Mouse (Mus musculus) erythroblast, embryonic 14.5 days (primary cell): ENCODE measurements around the gene Gm10300. TPM values are rescaled to one million over a fixed set of nuclear protein-coding genes. Genes with fewer than 3 reads are reported as not detected.

Experiments
- H3K27me3 ChIP-seq: 2 replicates; pipeline ENCODE4 v1.6.1; 2012; ENCODE audit warnings: inconsistent platforms; ENCODE audit not compliant: control insufficient read depth
- H3K36me3 ChIP-seq: 2 replicates; pipeline ENCODE4 v1.6.1; 2012; ENCODE audit warnings: mild to moderate bottlenecking, inconsistent platforms; ENCODE audit not compliant: control insufficient read depth
- H3K4me1 ChIP-seq: 2 replicates; pipeline ENCODE4 v1.6.1; 2012; ENCODE audit warnings: inconsistent platforms; ENCODE audit not compliant: control insufficient read depth
- H3K4me3 ChIP-seq: replicated peaks from 2 replicates; pipeline ENCODE3; 2012; ENCODE audit warnings: moderate library complexity, mild to moderate bottlenecking, inconsistent platforms
- H3K9me3 ChIP-seq: 2 replicates; pipeline ENCODE4 v1.6.1; 2012; ENCODE audit warnings: low read length, inconsistent platforms, mixed read lengths; ENCODE audit not compliant: control insufficient read depth
- GATA1 ChIP-seq: IDR thresholded peaks from 2 replicates; pipeline ENCODE4 v1.6.1; 2012; ENCODE audit warnings: low read length, inconsistent platforms, mixed read lengths
- TAL1 ChIP-seq: IDR thresholded peaks from 3 replicates; pipeline ENCODE4 v1.6.1; 2012; ENCODE audit warnings: low read length, inconsistent platforms, mixed read lengths
- polyA plus RNA-seq: library from polyadenylated mRNA; stranded (reverse); fragments of >175 nt; gene quantifications from 2 replicates; pipeline ENCODE4 v1.2.3, GENCODE M21; 2012

Gene Gm10300
- 0.05 and 0.06 TPM in 2 replicates for polyA plus RNA-seq

- peak within 1 kb of the TSS; percentile 82 for H3K4me3 ChIP-seq
- H3K27me3 ChIP-seq = no peaks in the 10 kb centered on the region
- H3K4me1 ChIP-seq = peaks cover 82% of the 10 kb centered on the region
- H3K9me3 ChIP-seq = no peaks in the 10 kb centered on the region
- H3K36me3 ChIP-seq = peaks cover 56% of the 10 kb centered on the region
- TF ChIP-seq GATA1 = no peak
- no peak for TF ChIP-seq TAL1
These were observed at the start of gene Gm10300 for GRCm38 (mm10) chr4:132074077-132074932. Gene Gm10300, plus strand, starts transcription at chr4:132074697.

- H3K9me3 ChIP-seq = peaks cover 9% of the 10 kb centered on the region
- H3K4me1 ChIP-seq = peaks cover 90% of the 10 kb centered on the region
- no peaks in the 10 kb centered on the region for H3K27me3 ChIP-seq
- H3K4me3 ChIP-seq = peak overlapping the region; percentile 31
- TF ChIP-seq TAL1 (no peak), GATA1 (no peak)
- peaks cover 90% of the 10 kb centered on the region for H3K36me3 ChIP-seq
These were observed 49.2 kb upstream of the Gm10300 start for GRCm38 (mm10) chr4:132025264-132025663.

- peaks cover 90% of the 10 kb centered on the region for H3K4me1 ChIP-seq
- peaks cover 9% of the 10 kb centered on the region for H3K9me3 ChIP-seq
- H3K4me3 ChIP-seq = peak overlapping the region; percentile 31
- H3K27me3 ChIP-seq = no peaks in the 10 kb centered on the region
- H3K36me3 ChIP-seq = peaks cover 90% of the 10 kb centered on the region
- TF ChIP-seq TAL1 = no peak
- TF ChIP-seq GATA1 = peak; percentile 54; the same call in 1 of the 2 replicates
These were observed 48.6 kb upstream of the Gm10300 start for GRCm38 (mm10) chr4:132025738-132026527.

DNA sequence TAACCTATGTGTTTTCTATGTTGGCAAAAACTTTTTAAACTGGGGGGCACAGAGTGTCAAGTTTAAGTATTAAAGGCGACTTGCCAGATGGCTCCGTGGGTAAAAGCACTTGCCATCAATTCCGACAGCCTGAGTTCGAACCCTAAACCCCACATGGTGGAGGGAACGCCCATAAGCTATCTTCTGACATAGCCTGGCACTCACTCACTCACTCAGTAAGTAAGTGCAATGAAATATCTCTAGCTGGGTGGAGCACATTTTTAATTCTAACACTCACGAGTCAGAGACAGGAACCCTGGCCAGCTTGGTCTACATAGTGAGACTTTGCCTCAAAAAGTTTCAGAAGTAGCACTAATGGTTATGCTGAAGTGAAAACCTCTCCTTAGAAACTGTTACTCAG, 47.3 kb upstream of the Gm10300 start:
- Histone ChIP-seq H3K36me3 (peaks cover 90% of the 10 kb centered on the region), H3K4me1 (peaks cover 94% of the 10 kb centered on the region)

DNA sequence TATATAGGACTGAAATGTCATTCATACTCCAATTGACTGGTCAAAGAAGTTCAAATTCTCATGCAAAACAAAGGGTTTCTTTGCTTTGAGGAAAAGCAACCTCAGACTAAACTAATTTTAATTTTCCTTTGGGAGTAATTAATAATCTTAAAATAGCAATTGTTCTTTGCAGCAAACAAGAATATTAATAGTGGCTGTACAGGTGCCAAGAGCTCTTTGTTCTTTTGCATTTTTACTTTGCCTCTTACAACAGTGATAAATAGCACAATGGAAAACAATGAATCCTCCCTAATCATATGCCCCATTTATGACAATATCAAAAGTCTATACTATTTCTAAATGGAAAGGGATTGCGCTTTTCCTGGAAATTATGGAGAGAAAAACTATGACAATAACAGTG, 46.7 kb upstream of the Gm10300 start:
- no peak overlapping the region for H3K4me3 ChIP-seq
- peaks cover 93% of the 10 kb centered on the region for H3K4me1 ChIP-seq
- TF ChIP-seq TAL1 = no peak
- no peak for TF ChIP-seq GATA1
- H3K27me3 ChIP-seq = no peaks in the 10 kb centered on the region
- peaks cover 90% of the 10 kb centered on the region for H3K36me3 ChIP-seq
- H3K9me3 ChIP-seq = peaks cover 6% of the 10 kb centered on the region

More for the DNA sequence above, 47.3 kb upstream of the Gm10300 start:
- Histone ChIP-seq H3K27me3 (no peaks in the 10 kb centered on the region), H3K9me3 (peaks cover 9% of the 10 kb centered on the region), H3K4me3 (peak overlapping the region; percentile 37)
- TF ChIP-seq GATA1 = no peak
- no peak for TF ChIP-seq TAL1

- H3K9me3 ChIP-seq = no peaks in the 10 kb centered on the region
- peaks cover 89% of the 10 kb centered on the region for H3K36me3 ChIP-seq
- no peaks in the 10 kb centered on the region for H3K27me3 ChIP-seq
- no peak overlapping the region for H3K4me3 ChIP-seq
- TF ChIP-seq TAL1 = no peak
- no peak for TF ChIP-seq GATA1
- H3K4me1 ChIP-seq = peaks cover 92% of the 10 kb centered on the region
These were observed 44.4 kb upstream of the Gm10300 start for GRCm38 (mm10) chr4:132029851-132030741.

GRCm38 (mm10) chr4:132033183-132033582, 41.3 kb upstream of the Gm10300 start:
- Histone ChIP-seq H3K4me1 (peaks cover 93% of the 10 kb centered on the region), H3K36me3 (peaks cover 99% of the 10 kb centered on the region), H3K9me3 (no peaks in the 10 kb centered on the region), H3K4me3 (no peak overlapping the region), H3K27me3 (no peaks in the 10 kb centered on the region)
- TF ChIP-seq TAL1 = no peak
- no peak for TF ChIP-seq GATA1

GRCm38 (mm10) chr4:132034242-132034641, 40.3 kb upstream of the Gm10300 start:
- H3K36me3 ChIP-seq = peaks cover 99% of the 10 kb centered on the region
- H3K4me3 ChIP-seq = no peak overlapping the region
- no peak for TF ChIP-seq TAL1
- no peak for TF ChIP-seq GATA1
- H3K27me3 ChIP-seq = no peaks in the 10 kb centered on the region
- H3K9me3 ChIP-seq = no peaks in the 10 kb centered on the region
- peaks cover 93% of the 10 kb centered on the region for H3K4me1 ChIP-seq
